Mouse (Mus musculus) lung, postnatal 10 days (tissue): Measurements from ENCODE around the gene Spag17.

Source experiments
- DNase-seq: peaks from one replicate; pipeline ENCODE4 v3.0.0; 2021

Gene Spag17

GRCm38 (mm10) chr3:99965863-99966262, 80.7 kb downstream of the Spag17 start:
- DNase-seq, result no peak

- no peak for DNase-seq
Observed at GRCm38 (mm10) chr3:99966285-99966684, 81.1 kb downstream of the Spag17 start.

GRCm38 (mm10) chr3:99970766-99971165, 85.6 kb downstream of the Spag17 start:
- peak; percentile 4 for DNase-seq

GRCm38 (mm10) chr3:99981046-99981445, 95.8 kb downstream of the Spag17 start:
- DNase-seq, result no peak

- DNase-seq, result no peak
Observed at GRCm38 (mm10) chr3:100004676-100005075, 119.5 kb downstream of the Spag17 start.

GRCm38 (mm10) chr3:100009807-100010206, 124.6 kb downstream of the Spag17 start:
- DNase-seq, result no peak

- DNase-seq, result no peak
Observed at GRCm38 (mm10) chr3:100014110-100014509, 128.9 kb downstream of the Spag17 start.

- DNase-seq, result no peak
Observed at GRCm38 (mm10) chr3:100031291-100031690, 146.1 kb downstream of the Spag17 start.

- no peak for DNase-seq
Observed at GRCm38 (mm10) chr3:100032969-100033368, 147.8 kb downstream of the Spag17 start.

GRCm38 (mm10) chr3:100034366-100034956, 149.3 kb downstream of the Spag17 start:
- DNase-seq, result no peak

- no peak for DNase-seq
Observed at GRCm38 (mm10) chr3:100035097-100035496, 149.9 kb downstream of the Spag17 start.

GRCm38 (mm10) chr3:100036846-100037245, 151.6 kb downstream of the Spag17 start:
- DNase-seq, result no peak

GRCm38 (mm10) chr3:100074406-100074805, 189.2 kb downstream of the Spag17 start:
- no peak for DNase-seq

- DNase-seq, result no peak
Observed at GRCm38 (mm10) chr3:100102386-100103092, 217.3 kb downstream of the Spag17 start.

- DNase-seq, result no peak
Observed at GRCm38 (mm10) chr3:100106736-100107135, 221.5 kb downstream of the Spag17 start.

- DNase-seq, result no peak
Observed at GRCm38 (mm10) chr3:100118681-100119080, 233.5 kb downstream of the Spag17 start.

GRCm38 (mm10) chr3:100121961-100122360, 236.8 kb downstream of the Spag17 start:
- DNase-seq, result no peak

GRCm38 (mm10) chr3:100122445-100122844, 237.2 kb downstream of the Spag17 start:
- DNase-seq, result no peak

- DNase-seq, result no peak
Observed at GRCm38 (mm10) chr3:100160682-100161445, 275.7 kb downstream of the Spag17 start.

GRCm38 (mm10) chr3:100161665-100162314, 276.6 kb downstream of the Spag17 start:
- DNase-seq, result no peak

GRCm38 (mm10) chr3:100162315-100163105, 277.3 kb downstream of the Spag17 start, which contains the start of the genes Gdap2 and Wdr3:
TSS of gene Gdap2 (plus strand) at chr3:100162381.
TSS of gene Wdr3 (minus strand) at chr3:100162407.
- peak; percentile 96 for DNase-seq

GRCm38 (mm10) chr3:100163556-100163955, 278.4 kb downstream of the Spag17 start:
- no peak for DNase-seq
